Mouse (Mus musculus) spleen, postnatal 14 days (tissue): Measurements from ENCODE around the gene Med25.

Experiments
- DNase-seq, 2 experiments: peaks; one replicate each; pipeline ENCODE4 v3.0.0; 2021 to 2022; ENCODE audit warnings: low spot score in 2 of 2

The Med25 gene

GRCm38 (mm10) chr7:44848561-44849415 is 43.7 kb downstream of the Med25 start, which contains the start of the genes Akt1s1 and Tbc1d17:
TSS of gene Akt1s1 (plus strand) at chr7:44848991.
TSS of gene Tbc1d17 (minus strand) at chr7:44849079.
- DNase-seq, result peak; percentile 91 to 94

GRCm38 (mm10) chr7:44847772-44848171 is 44.7 kb downstream of the Med25 start:
- DNase-seq, result no peak

- no peak for DNase-seq
Measured at GRCm38 (mm10) chr7:44846804-44847203, 45.7 kb downstream of the Med25 start.

GRCm38 (mm10) chr7:44845006-44845405 is 47.5 kb downstream of the Med25 start:
- no peak for DNase-seq

GRCm38 (mm10) chr7:44841825-44842463 is 50.6 kb downstream of the Med25 start:
- DNase-seq, result no peak

- no peak for DNase-seq
Measured at GRCm38 (mm10) chr7:44840426-44840825, 52.1 kb downstream of the Med25 start.

- DNase-seq, result peak; percentile 46 to 63
Measured at GRCm38 (mm10) chr7:44839491-44840191, 52.9 kb downstream of the Med25 start.

GRCm38 (mm10) chr7:44839171-44839490 is 53.4 kb downstream of the Med25 start:
- no peak for DNase-seq

GRCm38 (mm10) chr7:44838073-44838472 is 54.4 kb downstream of the Med25 start:
- DNase-seq, result no peak

DNA sequence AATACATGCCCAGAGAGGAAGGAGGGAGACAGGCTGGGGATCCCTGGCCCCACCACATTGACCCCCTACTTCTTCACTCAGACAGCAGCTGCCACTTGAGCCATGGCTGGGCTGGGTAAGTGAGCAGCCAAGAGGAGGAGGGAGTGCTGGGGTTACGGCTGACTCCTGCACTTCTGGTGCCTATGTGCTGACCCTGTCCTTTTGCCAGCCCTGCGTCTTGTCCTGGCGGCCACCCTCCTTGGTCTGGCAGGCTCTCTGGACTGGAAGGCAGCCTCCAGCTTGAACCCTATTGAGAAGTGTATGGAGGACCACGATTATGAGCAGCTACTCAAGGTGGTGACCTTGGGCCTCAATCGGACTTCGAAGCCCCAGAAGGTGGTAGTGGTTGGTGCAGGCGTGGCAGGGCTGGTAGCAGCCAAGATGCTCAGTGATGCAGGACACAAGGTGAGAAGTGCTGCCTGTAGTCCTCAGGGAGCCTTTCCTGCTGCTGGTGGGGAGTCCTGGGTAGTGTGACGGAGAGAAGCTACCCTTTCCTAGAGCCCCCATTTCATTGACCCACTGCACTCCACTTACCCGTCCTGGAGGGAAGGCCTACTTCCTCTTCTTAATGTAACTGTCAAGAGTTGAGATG is 56.0 kb downstream of the Med25 start:
- DNase-seq, result no peak

GRCm38 (mm10) chr7:44836016-44836404 is 56.5 kb downstream of the Med25 start:
- peak; percentile 64 to 67 for DNase-seq

DNA sequence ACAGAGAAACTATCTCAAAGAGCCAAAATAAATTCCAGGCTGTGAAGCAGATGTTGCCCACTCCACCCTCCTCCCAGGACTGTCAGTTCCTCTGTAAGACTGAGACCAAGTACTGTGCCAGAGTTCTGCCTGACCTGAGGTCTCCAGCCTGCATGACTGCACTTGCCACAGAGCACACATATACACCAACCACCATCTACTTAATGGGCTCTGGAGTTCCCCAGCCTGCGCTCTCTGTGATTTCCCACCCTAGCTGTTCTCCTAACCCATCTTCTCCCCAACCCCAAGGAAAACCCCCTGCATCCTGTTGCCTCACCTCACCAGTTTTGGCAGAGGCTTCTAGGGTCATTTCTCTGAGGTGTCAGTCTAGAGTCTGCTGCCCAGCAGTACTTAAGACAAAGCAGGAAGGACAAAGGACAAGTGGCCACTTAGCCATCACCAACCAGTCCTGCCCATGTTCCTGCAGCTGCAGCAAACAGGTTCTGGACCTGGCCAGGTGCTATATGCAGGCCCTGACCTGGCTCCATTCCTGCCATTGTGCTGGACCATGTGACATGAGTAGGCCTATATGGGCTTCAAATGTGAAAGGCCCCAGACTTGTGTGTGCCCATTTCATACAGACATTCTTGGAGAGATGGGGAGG is 57.0 kb downstream of the Med25 start:
- DNase-seq, result no peak

GRCm38 (mm10) chr7:44832763-44833162 is 59.7 kb downstream of the Med25 start:
- DNase-seq, result no peak

GRCm38 (mm10) chr7:44828706-44829105 is 63.8 kb downstream of the Med25 start:
- DNase-seq, result no peak

DNA sequence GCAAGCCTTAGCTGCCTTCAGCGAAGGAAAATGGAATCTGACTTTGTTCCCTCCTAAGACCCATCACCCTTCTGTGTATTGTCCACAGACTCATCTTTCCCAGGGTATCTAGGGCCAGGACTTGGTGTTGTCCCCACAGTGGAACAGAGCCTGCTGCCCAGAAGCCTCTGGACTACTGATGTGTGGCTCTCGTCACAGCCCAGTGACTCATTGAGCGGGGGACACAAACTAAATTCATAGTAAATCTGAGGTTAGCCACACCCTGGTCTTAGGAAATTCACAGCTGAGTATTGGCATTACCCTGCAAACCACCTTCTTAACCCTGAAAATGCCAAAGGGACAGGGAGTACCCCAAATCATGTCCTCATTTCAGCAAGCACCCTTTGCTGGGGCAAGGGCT is 65.7 kb downstream of the Med25 start:
- no peak for DNase-seq
